Mouse (Mus musculus) hindbrain, embryonic 14.5 days (tissue): ENCODE measurements around the gene Cxcr5. TPM values are rescaled to one million over a fixed set of nuclear protein-coding genes. Genes with fewer than 3 reads are reported as not detected.

ENCODE experiments used
- ATAC-seq: fragments of 200-750 bp; cut with Nextera tagmentation; 2 replicates; pipeline ENCODE4 v1.8.0; 2017; ENCODE audit warnings: moderate number of reproducible peaks, mild to moderate bottlenecking, moderate TSS enrichment, moderate library complexity; ENCODE audit not compliant: low FRiP score
- DNase-seq: peaks from one replicate; pipeline ENCODE4 v3.0.0-alpha.2; 2015; ENCODE audit warnings: low spot score
- H3K27ac ChIP-seq: fragments of 300-500 bp; sonication (generic); 2 replicates; pipeline ENCODE4 v1.5.1; 2014; ENCODE audit warnings: mild to moderate bottlenecking, moderate library complexity
- H3K27me3 ChIP-seq: fragments of 300-500 bp; sonication (generic); 2 replicates; pipeline ENCODE4 v1.6.1; 2014; ENCODE audit warnings: mild to moderate bottlenecking, low read length, mixed read lengths; ENCODE audit not compliant: control insufficient read depth, insufficient read depth
- H3K36me3 ChIP-seq: fragments of 300-500 bp; sonication (generic); replicated peaks from 2 replicates; pipeline ENCODE4 v1.6.1; 2014; ENCODE audit not compliant: control insufficient read depth, insufficient read depth
- H3K4me1 ChIP-seq: fragments of 300-500 bp; sonication (generic); replicated peaks from 2 replicates; pipeline ENCODE4 v1.6.1; 2014; ENCODE audit warnings: antibody characterized with exemption, low read length, mixed read lengths; ENCODE audit not compliant: control insufficient read depth, insufficient read depth
- H3K4me2 ChIP-seq: fragments of 300-500 bp; sonication (generic); replicated peaks from 2 replicates; pipeline ENCODE4 v1.6.1; 2014; ENCODE audit warnings: mild to moderate bottlenecking, moderate library complexity
- H3K4me3 ChIP-seq: fragments of 300-500 bp; sonication (generic); replicated peaks from 2 replicates; pipeline ENCODE4 v1.5.1; 2014; ENCODE audit warnings: mild to moderate bottlenecking, low read length
- H3K9ac ChIP-seq: fragments of 300-500 bp; sonication (generic); 2 replicates; pipeline ENCODE4 v1.6.1; 2014
- H3K9me3 ChIP-seq: fragments of 300-500 bp; sonication (generic); 2 replicates; pipeline ENCODE4 v1.6.1; 2016; ENCODE audit warnings: low read length; ENCODE audit not compliant: control insufficient read depth
- WGBS: fragments of 180-500 bp; shearing (Covaris S2); extraction: QIAGEN DNeasy Blood & Tissue Kit; methylation state at CpG from one replicate; pipeline ENCODE4 v1.1.7; 2014; 5-methylcytosine and 5-hydroxymethylcytosine counted together
- polyA plus RNA-seq: library from polyadenylated mRNA; unstranded; fragments of >200 nt; fragmentation: Nextera tagmentation; extraction: Ambion mirVana; gene quantifications from 2 replicates; pipeline ENCODE4 v1.2.1, GENCODE M21; 2014

Gene Cxcr5
- polyA plus RNA-seq, 1 experiment from 2014 or later = not detected

GRCm38 (mm10) chr9:44475936-44476335, 85.7 kb downstream of the Cxcr5 start:
- no peak for DNase-seq
- H3K36me3 ChIP-seq = no peaks in the 10 kb centered on the region

GRCm38 (mm10) chr9:44474327-44474726, 87.3 kb downstream of the Cxcr5 start:
- Histone ChIP-seq H3K27ac (no peak overlapping the region), H3K36me3 (no peaks in the 10 kb centered on the region), H3K9me3 (no peaks in the 10 kb centered on the region), H3K4me1 (peaks cover 10% of the 10 kb centered on the region), H3K4me2 (no peak overlapping the region), H3K27me3 (no peaks in the 10 kb centered on the region), H3K9ac (no peak overlapping the region), H3K4me3 (no peak overlapping the region)
- no peak for ATAC-seq
- DNase-seq = no peak
- 52% methylated on average over 1 of the region's 1 CpGs for WGBS

More at GRCm38 (mm10) chr9:44475936-44476335, 85.7 kb downstream of the Cxcr5 start:
- Histone ChIP-seq H3K27ac (no peak overlapping the region), H3K4me3 (no peak overlapping the region), H3K9me3 (no peaks in the 10 kb centered on the region), H3K4me1 (peaks cover 16% of the 10 kb centered on the region), H3K9ac (no peak overlapping the region), H3K27me3 (no peaks in the 10 kb centered on the region), H3K4me2 (no peak overlapping the region)
- WGBS = 97% methylated on average over 3 of the region's 3 CpGs
- no peak for ATAC-seq

GRCm38 (mm10) chr9:44473184-44473583, 88.5 kb downstream of the Cxcr5 start:
- Histone ChIP-seq H3K4me2 (no peak overlapping the region), H3K36me3 (no peaks in the 10 kb centered on the region), H3K4me1 (peaks cover 13% of the 10 kb centered on the region), H3K4me3 (no peak overlapping the region), H3K27me3 (no peaks in the 10 kb centered on the region), H3K9ac (no peak overlapping the region), H3K9me3 (no peaks in the 10 kb centered on the region), H3K27ac (no peak overlapping the region)
- ATAC-seq (no peak), DNase-seq (no peak)
- 73% methylated on average over 3 of the region's 3 CpGs for WGBS

GRCm38 (mm10) chr9:44468800-44469199, 92.9 kb downstream of the Cxcr5 start:
- H3K9ac ChIP-seq = no peak overlapping the region
- no peaks in the 10 kb centered on the region for H3K27me3 ChIP-seq
- no peak overlapping the region for H3K4me3 ChIP-seq
- H3K4me1 ChIP-seq = peaks cover 6% of the 10 kb centered on the region; the same call in 1 of the 2 replicates
- H3K4me2 ChIP-seq = no peak overlapping the region
- ATAC-seq = no peak
- WGBS = 48% methylated on average over 2 of the region's 2 CpGs
- no peaks in the 10 kb centered on the region for H3K36me3 ChIP-seq
- H3K9me3 ChIP-seq = no peaks in the 10 kb centered on the region
- H3K27ac ChIP-seq = no peak overlapping the region
- no peak for DNase-seq

GRCm38 (mm10) chr9:44468224-44468623, 93.5 kb downstream of the Cxcr5 start:
- no peaks in the 10 kb centered on the region for H3K27me3 ChIP-seq
- WGBS = 60% methylated on average over 7 of the region's 7 CpGs
- ATAC-seq (no peak), DNase-seq (no peak)
- H3K36me3 ChIP-seq = no peaks in the 10 kb centered on the region
- no peaks in the 10 kb centered on the region for H3K9me3 ChIP-seq
- H3K27ac ChIP-seq = no peak overlapping the region
- H3K4me3 ChIP-seq = no peak overlapping the region
- no peak overlapping the region for H3K4me2 ChIP-seq
- H3K4me1 ChIP-seq = peaks cover 6% of the 10 kb centered on the region; the same call in 1 of the 2 replicates
- H3K9ac ChIP-seq = no peak overlapping the region

GRCm38 (mm10) chr9:44461950-44462349, 99.7 kb downstream of the Cxcr5 start:
- 89% methylated on average over 5 of the region's 5 CpGs for WGBS
- ATAC-seq = no peak
- Histone ChIP-seq H3K4me3 (no peak overlapping the region), H3K9ac (no peak overlapping the region), H3K4me1 (peaks cover 12% of the 10 kb centered on the region), H3K36me3 (no peaks in the 10 kb centered on the region), H3K27me3 (no peaks in the 10 kb centered on the region), H3K9me3 (no peaks in the 10 kb centered on the region), H3K27ac (no peak overlapping the region), H3K4me2 (no peak overlapping the region)
- DNase-seq = no peak

Other genes with a start within 250 kb of the Cxcr5 start
- gene C2cd2l, start 241.6 kb downstream of the Cxcr5 start, polyA plus RNA-seq = 24.0 and 25.6 TPM in 2 replicates
- gene Dpagt1, start 235.9 kb downstream of the Cxcr5 start, polyA plus RNA-seq = 34.6 and 36.1 TPM in 2 replicates
- gene H2afx, start 227.2 kb downstream of the Cxcr5 start, polyA plus RNA-seq = 102 and 107 TPM in 2 replicates
- 60.8 and 62.2 TPM in 2 replicates for gene Hmbs, start 217.6 kb downstream of the Cxcr5 start, polyA plus RNA-seq
- gene Vps11, start 200.2 kb downstream of the Cxcr5 start, polyA plus RNA-seq = 34.8 and 42.4 TPM in 2 replicates
- 25.0 and 27.8 TPM in 2 replicates for gene Hyou1, start 182.4 kb downstream of the Cxcr5 start, polyA plus RNA-seq
- 65.2 and 65.8 TPM in 2 replicates for gene Slc37a4, start 165.0 kb downstream of the Cxcr5 start, polyA plus RNA-seq
- gene Rps25, start 154.7 kb downstream of the Cxcr5 start, polyA plus RNA-seq = 1,177 and 1,438 TPM in 2 replicates
- 289 and 299 TPM in 2 replicates for gene Trappc4, start 154.3 kb downstream of the Cxcr5 start, polyA plus RNA-seq
- 23.3 and 28.2 TPM in 2 replicates for gene Ccdc84, start 143.3 kb downstream of the Cxcr5 start, polyA plus RNA-seq
- gene Foxr1, start 120.7 kb downstream of the Cxcr5 start, polyA plus RNA-seq = not detected in 2 replicates
- gene Upk2, start 106.9 kb downstream of the Cxcr5 start, polyA plus RNA-seq = not detected in 2 replicates
- gene Bcl9l, start 79.1 kb downstream of the Cxcr5 start, polyA plus RNA-seq = 11.6 and 13.5 TPM in 2 replicates
- 17.7 and 21.2 TPM in 2 replicates for gene Ddx6, start 43.0 kb upstream of the Cxcr5 start, polyA plus RNA-seq
- not detected in 2 replicates for gene Treh, start 111.4 kb upstream of the Cxcr5 start, polyA plus RNA-seq
- 41.9 and 46.4 TPM in 2 replicates for gene Phldb1, start 173.3 kb upstream of the Cxcr5 start, polyA plus RNA-seq
- 148 and 169 TPM in 2 replicates for gene Arcn1, start 206.0 kb upstream of the Cxcr5 start, polyA plus RNA-seq
- gene Ift46, start 206.0 kb upstream of the Cxcr5 start, polyA plus RNA-seq = 141 and 158 TPM in 2 replicates
- 14.2 and 14.3 TPM in 2 replicates for gene Tmem25, start 237.4 kb upstream of the Cxcr5 start, polyA plus RNA-seq
- gene Ttc36, start 241.2 kb upstream of the Cxcr5 start, polyA plus RNA-seq = not detected in 2 replicates